Comparison of ENCODE assay signal across 28 mouse cellular contexts in the genomic region with DNA sequence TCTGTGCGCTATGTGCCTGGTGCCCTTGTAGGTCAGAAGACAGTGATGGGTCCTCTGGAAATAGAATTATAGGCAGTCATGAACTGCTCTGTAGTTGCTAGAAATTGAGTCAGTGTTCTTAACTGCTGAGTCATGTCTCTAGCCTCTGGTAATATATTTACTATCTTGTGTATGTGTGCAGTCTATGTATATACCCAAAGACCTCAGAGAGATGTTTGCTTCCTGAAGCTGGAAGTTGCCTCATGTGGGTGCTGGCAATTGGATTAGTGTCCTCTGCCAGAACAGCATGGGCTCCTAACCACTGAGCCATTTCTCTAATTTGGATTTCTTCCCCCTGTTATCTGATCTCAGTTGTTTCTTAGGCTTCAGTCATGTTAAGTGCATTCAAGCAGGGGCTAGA. TPM values are rescaled to one million over a fixed set of nuclear protein-coding genes. Genes with fewer than 3 reads are reported as not detected.
DNase-seq lines count a peak whose midpoint lies in the region; ATAC-seq and TF ChIP-seq lines count a peak whose summit lies in the region.
"Had no signal": no experiment of that assay in that cellular context is flagged by ENCODE, and none has a peak within 500 bp of the region (broad histone marks: within the 10 kb centered on the region; RNA-seq: fewer than 3 reads in every experiment).

No protein-coding gene starts in this region.

- TF ChIP-seq POLR2A in CH12.LX (IDR thresholded peaks at IDR 0.05; ENCODE audit: low read depth, low read length), result no peak

- no peaks in the 10 kb centered on the region for H3K9me3 ChIP-seq in CH12.LX (replicated peaks; ENCODE audit: low read length)
- H3K9me3 ChIP-seq in liver, postnatal 0 days (ENCODE audit: low read length), result no peaks in the 10 kb centered on the region
- H3K9me3 ChIP-seq: forebrain, embryonic 10.5 days; forebrain, embryonic 15.5 days; heart, embryonic 12.5 days; hindbrain, embryonic 10.5 days; hindbrain, embryonic 15.5 days; limb, embryonic 12.5 days; midbrain, embryonic 10.5 days; midbrain, embryonic 15.5 days had no signal

- no peak for ATAC-seq in liver, postnatal 0 days
- no peak for ATAC-seq in erythroid progenitor cell, adult 5-6 weeks (replicated peaks; ENCODE audit: low FRiP score, poor library complexity, severe bottlenecking)
- ATAC-seq in megakaryocyte progenitor cell, adult 5-6 weeks (replicated peaks; ENCODE audit: poor library complexity), result no peak
- ATAC-seq: forebrain, embryonic 15.5 days; inflammation-experienced regulatory T-cells, adult 6 months; lung, postnatal 0 days; midbrain, embryonic 15.5 days had no signal

- no peak overlapping the region for H3K4me3 ChIP-seq in CH12.LX (replicated peaks in 1 of 3; ENCODE audit: low read depth in 2 of 3, low read length in 2 of 3, poor library complexity in 1 of 3)
- no peak overlapping the region for H3K4me3 ChIP-seq in liver, postnatal 0 days (ENCODE audit: low read depth, low read length)
- H3K4me3 ChIP-seq: forebrain, embryonic 10.5 days; forebrain, embryonic 15.5 days; gastrocnemius, adult 2 months; heart, adult 2 months; heart, embryonic 12.5 days; hindbrain, embryonic 10.5 days; hindbrain, embryonic 15.5 days; limb, embryonic 12.5 days; midbrain, embryonic 10.5 days; midbrain, embryonic 15.5 days had no signal

- H3K27ac ChIP-seq in CH12.LX (ENCODE audit: insufficient read depth, low read depth), result 0 out of 2 replicates have a peak overlapping the region, but pooled peaks have one; percentile 12
- peak overlapping the region; percentile 39 for H3K27ac ChIP-seq in liver, postnatal 0 days (ENCODE audit: low read depth)
- H3K27ac ChIP-seq: forebrain, embryonic 10.5 days; forebrain, embryonic 15.5 days; gastrocnemius, adult 2 months; heart, adult 2 months; hindbrain, embryonic 10.5 days; hindbrain, embryonic 15.5 days; limb, embryonic 12.5 days; midbrain, embryonic 10.5 days; midbrain, embryonic 15.5 days had no signal

- TF ChIP-seq CTCF in CH12.LX (conservative IDR thresholded peaks at IDR 0.05 in 1 of 2, IDR thresholded peaks at IDR 0.05 in 1 of 2; ENCODE audit: low read depth in 2 of 2, low read length in 2 of 2), result no peak
- no peak for TF ChIP-seq CTCF in liver, postnatal 0 days (IDR thresholded peaks at IDR 0.05; ENCODE audit: low read depth)

- peaks cover 56 to 77% of the 10 kb centered on the region in 2 experiments for H3K36me3 ChIP-seq in CH12.LX (replicated peaks in 1 of 2; ENCODE audit: control insufficient read depth in 1 of 2, insufficient read depth in 1 of 2, low read length in 1 of 2)
- peaks cover 72% of the 10 kb centered on the region for H3K36me3 ChIP-seq in liver, postnatal 0 days (replicated peaks; ENCODE audit: insufficient read depth, low read length)
- H3K36me3 ChIP-seq: hindbrain, embryonic 15.5 days; midbrain, embryonic 15.5 days had no signal

- dilution Hi-C loops in CH12.LX (cut with MboI; ENCODE audit: extremely low pct_ligation_motif_present, extremely low pct_unique_long_range_greater_than_20kb, low sequenced_read_pairs), result no loop called here

- no peak overlapping the region for H3K9ac ChIP-seq in CH12.LX (ENCODE audit: insufficient read depth, low read depth)
- no peak overlapping the region for H3K9ac ChIP-seq in liver, postnatal 0 days (replicated peaks)
- H3K9ac ChIP-seq: forebrain, embryonic 15.5 days; heart, embryonic 12.5 days; hindbrain, embryonic 15.5 days; limb, embryonic 12.5 days; midbrain, embryonic 15.5 days had no signal

- H3K79me2 ChIP-seq in CH12.LX (replicated peaks; ENCODE audit: control insufficient read depth, extremely low read depth, insufficient read depth, poor library complexity, severe bottlenecking), result peaks cover 3% of the 10 kb centered on the region; the same call in 1 of the 2 replicates

- in situ Hi-C loops in CH12.LX (cut with MboI; ENCODE audit: low pct_ligation_motif_present, low pct_unique_long_range_greater_than_20kb, low sequenced_read_pairs), result no loop called here

- no peak for TF ChIP-seq RAD21 in CH12.LX (IDR thresholded peaks at IDR 0.05; ENCODE audit: low read depth, low read length)

- no peak overlapping the region for H3K4me2 ChIP-seq in CH12.LX (ENCODE audit: insufficient read depth, low read depth, poor library complexity, severe bottlenecking)
- no peak overlapping the region for H3K4me2 ChIP-seq in liver, postnatal 0 days (ENCODE audit: low read depth, low read length)
- H3K4me2 ChIP-seq: forebrain, embryonic 15.5 days; heart, embryonic 12.5 days; hindbrain, embryonic 15.5 days; limb, embryonic 12.5 days; midbrain, embryonic 15.5 days had no signal

- DNase-seq in 3T3-L1 (ENCODE audit: low read depth, low spot score) (peak; percentile 49), CH12.LX (ENCODE audit: extremely low read depth) (no peak), NIH3T3 (ENCODE audit: low read depth) (peak; percentile 57)
- no peak for DNase-seq in liver, postnatal 0 days
- DNase-seq in right cerebral cortex, adult 2 months (ENCODE audit: low spot score in 2 of 2), result no peak
- DNase-seq: adrenal gland, adult 8-10 months; cerebellum, adult 2 months; cerebellum, postnatal 36 days; gastrocnemius, adult 2 months; gastrocnemius, postnatal 36 days; heart, adult 2 months; kidney, adult 11 months; kidney, postnatal 25 days; lung, adult 18-20 months; lung, postnatal 4 days; right cerebral cortex, postnatal 4 days had no signal

- no peak for TF ChIP-seq EP300 in CH12.LX (IDR thresholded peaks at IDR 0.05; ENCODE audit: low read length)
- no peak for TF ChIP-seq EP300 in liver, postnatal 0 days (IDR thresholded peaks at IDR 0.05; ENCODE audit: low read depth)

- 96% methylated on average over 1 of the region's 1 CpGs for WGBS in liver, postnatal 0 days (ENCODE audit: insufficient replicate concordance)

- H3K4me1 ChIP-seq in CH12.LX (ENCODE audit: control insufficient read depth in 1 of 2, insufficient read depth in 2 of 2), result peaks cover 3 to 11% of the 10 kb centered on the region in 2 experiments; a peak in 3 of 4 replicates
- peaks cover 23% of the 10 kb centered on the region for H3K4me1 ChIP-seq in liver, postnatal 0 days (ENCODE audit: insufficient read depth)

- H3K27me3 ChIP-seq in CH12.LX (replicated peaks), result no peaks in the 10 kb centered on the region
- H3K27me3 ChIP-seq in liver, postnatal 0 days (ENCODE audit: insufficient read depth, low read length), result no peaks in the 10 kb centered on the region
- H3K27me3 ChIP-seq: forebrain, embryonic 15.5 days; heart, embryonic 12.5 days; hindbrain, embryonic 15.5 days; limb, embryonic 12.5 days; midbrain, embryonic 15.5 days had no signal

TF ChIP-seq in CH12.LX, 34 proteins besides CTCF, POLR2A, EP300 and RAD21 (continues in another document):
- TF ChIP-seq KAT2A (IDR thresholded peaks at IDR 0.05; ENCODE audit: insufficient replicate concordance, low read length), result no peak

RNA-seq across cellular contexts. Expression of a gene that starts 3.3 kb away (rescaled TPM):
- total RNA-seq in CH12.LX (2012; rRNA removed) (87.0 and 112 TPM in 2 replicates), CH12.LX (2014; rRNA removed) (84.5 and 91.2 TPM in 2 replicates)
- 219 and 241 TPM in 2 replicates for polyA plus RNA-seq in CH12.LX (2012; ENCODE audit: insufficient read length, low read depth)
- polyA plus RNA-seq in liver, postnatal 0 days (2015; fragmentation: Nextera tagmentation; extraction: Ambion mirVana), result 20.0 and 24.0 TPM in 2 replicates
- 175 and 179 TPM in 2 replicates for total RNA-seq in erythroid progenitor cell, adult 5-6 weeks (2015; ENCODE audit: low replicate concordance)
- 96.8 and 123 TPM in 2 replicates for total RNA-seq in erythroid progenitor cell, adult 5-6 weeks (2017; ENCODE audit: low replicate concordance)
- 93.4 and 103 TPM in 2 replicates for total RNA-seq in megakaryocyte progenitor cell, adult 5-6 weeks (2015)
- total RNA-seq in megakaryocyte progenitor cell, adult 5-6 weeks (2017), result 64.2 and 64.5 TPM in 2 replicates

RNA-seq across cellular contexts. Expression of a gene that starts 9.2 kb away (rescaled TPM):
- total RNA-seq in CH12.LX (2012; rRNA removed), result not detected in 2 replicates
- 0.09 TPM in 1 of 2 replicates, not detected in the other for total RNA-seq in CH12.LX (2014; rRNA removed)
- polyA plus RNA-seq in CH12.LX (2012; ENCODE audit: insufficient read length, low read depth), result 1.2 TPM in 2 replicates
- 0.18 TPM in 1 of 2 replicates, not detected in the other for polyA plus RNA-seq in liver, postnatal 0 days (2015; fragmentation: Nextera tagmentation; extraction: Ambion mirVana)
- total RNA-seq in erythroid progenitor cell, adult 5-6 weeks (2015; ENCODE audit: low replicate concordance), result 0.84 TPM in 1 of 2 replicates, not detected in the other
- 3.0 TPM in 1 of 2 replicates, not detected in the other for total RNA-seq in erythroid progenitor cell, adult 5-6 weeks (2017; ENCODE audit: low replicate concordance)
- 0.74 and 1.1 TPM in 2 replicates for total RNA-seq in megakaryocyte progenitor cell, adult 5-6 weeks (2015)
- 0.44 TPM in 1 of 2 replicates, not detected in the other for total RNA-seq in megakaryocyte progenitor cell, adult 5-6 weeks (2017)

RNA-seq across cellular contexts. Expression of a gene that starts 9.3 kb away (rescaled TPM):
- total RNA-seq in CH12.LX (2012; rRNA removed) (13.2 and 16.0 TPM in 2 replicates), CH12.LX (2014; rRNA removed) (37.1 and 45.1 TPM in 2 replicates)
- polyA plus RNA-seq in CH12.LX (2012; ENCODE audit: insufficient read length, low read depth), result 6.1 and 14.9 TPM in 2 replicates
- polyA plus RNA-seq in liver, postnatal 0 days (2015; fragmentation: Nextera tagmentation; extraction: Ambion mirVana), result 4.5 and 7.8 TPM in 2 replicates
- 1.7 TPM in 1 of 2 replicates, not detected in the other for total RNA-seq in erythroid progenitor cell, adult 5-6 weeks (2015; ENCODE audit: low replicate concordance)
- total RNA-seq in erythroid progenitor cell, adult 5-6 weeks (2017; ENCODE audit: low replicate concordance), result 10.8 and 28.1 TPM in 2 replicates
- total RNA-seq in megakaryocyte progenitor cell, adult 5-6 weeks (2015), result 0.69 TPM in 1 of 2 replicates, not detected in the other
- total RNA-seq in megakaryocyte progenitor cell, adult 5-6 weeks (2017), result 0.21 and 3.7 TPM in 2 replicates

RNA-seq across cellular contexts. Expression of a gene that starts 12.1 kb away (rescaled TPM):
- 54.2 and 63.9 TPM in 2 replicates for total RNA-seq in CH12.LX (2012; rRNA removed)
- 58.1 and 65.0 TPM in 2 replicates for total RNA-seq in CH12.LX (2014; rRNA removed)
- 81.4 and 86.2 TPM in 2 replicates for polyA plus RNA-seq in CH12.LX (2012; ENCODE audit: insufficient read length, low read depth)
- 45.4 and 47.4 TPM in 2 replicates for polyA plus RNA-seq in liver, postnatal 0 days (2015; fragmentation: Nextera tagmentation; extraction: Ambion mirVana)
- total RNA-seq in erythroid progenitor cell, adult 5-6 weeks (2015; ENCODE audit: low replicate concordance), result 651 and 861 TPM in 2 replicates
- total RNA-seq in erythroid progenitor cell, adult 5-6 weeks (2017; ENCODE audit: low replicate concordance), result 380 and 614 TPM in 2 replicates
- total RNA-seq in megakaryocyte progenitor cell, adult 5-6 weeks (2015), result 76.8 and 89.8 TPM in 2 replicates
- total RNA-seq in megakaryocyte progenitor cell, adult 5-6 weeks (2017), result 67.8 and 84.8 TPM in 2 replicates

RNA-seq across cellular contexts. Expression of a gene that starts 13.0 kb away (rescaled TPM):
- total RNA-seq in CH12.LX (2012; rRNA removed) (56.9 and 60.0 TPM in 2 replicates), CH12.LX (2014; rRNA removed) (12.0 and 24.9 TPM in 2 replicates)
- 69.4 and 71.3 TPM in 2 replicates for polyA plus RNA-seq in CH12.LX (2012; ENCODE audit: insufficient read length, low read depth)
- 12.2 and 13.8 TPM in 2 replicates for polyA plus RNA-seq in liver, postnatal 0 days (2015; fragmentation: Nextera tagmentation; extraction: Ambion mirVana)
- total RNA-seq in erythroid progenitor cell, adult 5-6 weeks (2015; ENCODE audit: low replicate concordance), result 24.1 and 46.9 TPM in 2 replicates
- total RNA-seq in erythroid progenitor cell, adult 5-6 weeks (2017; ENCODE audit: low replicate concordance), result 10.6 and 26.2 TPM in 2 replicates
- total RNA-seq in megakaryocyte progenitor cell, adult 5-6 weeks (2015), result 44.2 and 55.4 TPM in 2 replicates
- 39.8 and 48.1 TPM in 2 replicates for total RNA-seq in megakaryocyte progenitor cell, adult 5-6 weeks (2017)

Comparison
In these comparisons a context has a peak if more than half of its experiments do, and no peak if none do; other contexts are left out.
1. DNase-seq: peak in 3T3-L1 (single experiment) and NIH3T3 (single experiment); none in CH12.LX (single experiment), liver, postnatal 0 days (single experiment) and right cerebral cortex, adult 2 months (0 of 2).